ENCODE assay signal across 8 mouse cellular contexts in genomic region chr19:45302548-45303241, GRCm38 (mm10).
A peak's percentile ranks its signal among the peaks of the same experiment; 100 is the strongest.
DNase-seq lines count a peak whose midpoint lies in the region; ATAC-seq lines count a peak whose summit lies in the region.

No protein-coding gene starts in this region.

- no peak overlapping the region; the same call in 1 of the 2 replicates for H3K9ac ChIP-seq in lung, embryonic 16.5 days (ENCODE audit: low read length)
- peak overlapping the region; percentile 74 for H3K9ac ChIP-seq in midbrain, embryonic 14.5 days (replicated peaks; ENCODE audit: low read length)

- 9% methylated on average over 16 of the region's 16 CpGs for WGBS in lung, embryonic 16.5 days
- WGBS in hindbrain, embryonic 10.5 days: 1% methylated on average over 16 of the region's 16 CpGs
- WGBS in midbrain, embryonic 14.5 days: 2% methylated on average over 16 of the region's 16 CpGs

- peak overlapping the region; percentile 99 for H3K4me2 ChIP-seq in lung, embryonic 16.5 days (ENCODE audit: low read depth, low read length)
- H3K4me2 ChIP-seq in midbrain, embryonic 14.5 days (ENCODE audit: low read length): peak overlapping the region; percentile 87

- no peaks in the 10 kb centered on the region for H3K9me3 ChIP-seq in lung, embryonic 16.5 days (ENCODE audit: control insufficient read depth, low read length)
- no peaks in the 10 kb centered on the region for H3K9me3 ChIP-seq in hindbrain, embryonic 10.5 days
- no peaks in the 10 kb centered on the region for H3K9me3 ChIP-seq in midbrain, embryonic 14.5 days (ENCODE audit: control insufficient read depth, low read length)

- DNase-seq in lung, postnatal 4 days: no peak
- DNase-seq in cerebellum, postnatal 36 days: peak; percentile 64 to 65
- DNase-seq in hindbrain, embryonic 10.5 days (ENCODE audit: low spot score): peak; percentile 49
- peak; percentile 79 for DNase-seq in midbrain, embryonic 14.5 days
- no peak for DNase-seq in urinary bladder, adult 2 months (ENCODE audit: low spot score)
- no peak for DNase-seq in ovary, postnatal 10 days (ENCODE audit: low spot score)
- DNase-seq in T-cell, adult 2 months (ENCODE audit: low spot score): no peak

- no peak overlapping the region for H3K27ac ChIP-seq in lung, embryonic 16.5 days (ENCODE audit: low read length)
- H3K27ac ChIP-seq in hindbrain, embryonic 10.5 days: peak overlapping the region; percentile 86; the same call in 1 of the 2 replicates
- H3K27ac ChIP-seq in midbrain, embryonic 14.5 days (replicated peaks; ENCODE audit: low read depth, low read length): peak overlapping the region; percentile 97

- no peak for ATAC-seq in lung, embryonic 16.5 days (ENCODE audit: low read depth)
- ATAC-seq in midbrain, embryonic 14.5 days (ENCODE audit: low FRiP score, low TSS enrichment): peak; percentile 41

- H3K27me3 ChIP-seq in lung, embryonic 16.5 days (ENCODE audit: control insufficient read depth, insufficient read depth, low read depth, low read length): peaks cover 56% of the 10 kb centered on the region
- H3K27me3 ChIP-seq in hindbrain, embryonic 10.5 days (ENCODE audit: insufficient read depth, poor library complexity, severe bottlenecking): peaks cover 100% of the 10 kb centered on the region
- H3K27me3 ChIP-seq in midbrain, embryonic 14.5 days (ENCODE audit: control insufficient read depth, insufficient read depth, low read length): peaks cover 68% of the 10 kb centered on the region

- H3K4me3 ChIP-seq in lung, embryonic 16.5 days (ENCODE audit: low read length): peak overlapping the region; percentile 64
- peak overlapping the region; percentile 65 for H3K4me3 ChIP-seq in hindbrain, embryonic 10.5 days
- H3K4me3 ChIP-seq in midbrain, embryonic 14.5 days (replicated peaks; ENCODE audit: low read depth, low read length): peak overlapping the region; percentile 52

- peaks cover 15% of the 10 kb centered on the region for H3K4me1 ChIP-seq in lung, embryonic 16.5 days (replicated peaks; ENCODE audit: control insufficient read depth, insufficient read depth, low read length)
- peaks cover 50% of the 10 kb centered on the region for H3K4me1 ChIP-seq in hindbrain, embryonic 10.5 days (replicated peaks)
- H3K4me1 ChIP-seq in midbrain, embryonic 14.5 days (ENCODE audit: control insufficient read depth, insufficient read depth, low read length): peaks cover 33% of the 10 kb centered on the region

- no peaks in the 10 kb centered on the region for H3K36me3 ChIP-seq in lung, embryonic 16.5 days (ENCODE audit: control insufficient read depth, insufficient read depth, low read length)
- no peaks in the 10 kb centered on the region for H3K36me3 ChIP-seq in hindbrain, embryonic 10.5 days
- no peaks in the 10 kb centered on the region for H3K36me3 ChIP-seq in midbrain, embryonic 14.5 days (ENCODE audit: control insufficient read depth, insufficient read depth, low read length)

Comparison
In these comparisons a context has a peak if more than half of its experiments do, and no peak if none do; other contexts are left out.
1. DNase-seq: peak in cerebellum, postnatal 36 days (2 of 2), hindbrain, embryonic 10.5 days (single experiment) and midbrain, embryonic 14.5 days (single experiment); none in lung, postnatal 4 days (0 of 2), urinary bladder, adult 2 months (single experiment), ovary, postnatal 10 days (single experiment) and T-cell, adult 2 months (single experiment).
2. Peak in every context shown above with its lines, with median percentiles within 50 percentile points of each other: H3K4me3 ChIP-seq.